Mouse (Mus musculus): ENCODE measurements around the gene Hba-a2.

GRCm38 (mm10) chr11:32303455-32303854 lies 7.2 kb downstream of the Hba-a2 start:
- TF ChIP-seq CTCF (IDR thresholded peaks at IDR 0.05; ENCODE audit: low read depth) (no peak), EP300 (IDR thresholded peaks at IDR 0.05; ENCODE audit: low read depth) (no peak)
